Mouse (Mus musculus): ENCODE data around the gene Olfr1381. TPM values are rescaled to one million over a fixed set of nuclear protein-coding genes. Genes with fewer than 3 reads are reported as not detected.
"Not testable (repeated sequence)": the region's sequence is repeated elsewhere in the genome, so short reads cannot be mapped to it uniquely, and the experiment has no call there.

Olfr1381 gene
- not detected in 2 replicates for polyA plus RNA-seq (2016; fragmentation: Nextera tagmentation; extraction: Ambion mirVana)

DNA sequence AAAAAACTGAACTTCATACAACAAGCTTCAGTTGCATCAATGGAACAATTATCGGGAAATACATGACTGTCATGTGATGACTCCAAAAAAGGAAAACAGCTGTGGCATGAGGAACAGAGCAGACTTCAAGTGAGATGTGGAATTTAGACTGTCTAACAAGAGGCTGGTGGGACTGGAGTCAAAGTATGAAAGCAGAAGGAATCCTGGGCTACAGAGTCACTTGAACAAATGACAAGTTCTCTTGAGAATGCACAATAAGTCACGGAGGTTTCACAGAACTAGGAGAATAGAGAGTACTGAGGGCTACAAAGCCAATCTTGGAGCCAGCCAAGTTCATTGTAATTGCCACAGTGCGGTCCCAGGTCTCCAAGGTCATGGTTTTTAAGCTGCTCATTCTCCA is at the start of gene Olfr1381:
Gene Olfr1381, plus strand, starts transcription at position 301 of the 400 bp plus-strand sequence.
- 73% methylated on average over 3 of the region's 3 CpGs for WGBS
- DNase-seq (ENCODE audit: low spot score); H3K27ac ChIP-seq; H3K36me3 ChIP-seq; H3K4me3 ChIP-seq; H3K4me1 ChIP-seq; H3K9me3 ChIP-seq; H3K27me3 ChIP-seq (ENCODE audit: insufficient read depth, poor library complexity, severe bottlenecking): not testable (repeated sequence)

DNA sequence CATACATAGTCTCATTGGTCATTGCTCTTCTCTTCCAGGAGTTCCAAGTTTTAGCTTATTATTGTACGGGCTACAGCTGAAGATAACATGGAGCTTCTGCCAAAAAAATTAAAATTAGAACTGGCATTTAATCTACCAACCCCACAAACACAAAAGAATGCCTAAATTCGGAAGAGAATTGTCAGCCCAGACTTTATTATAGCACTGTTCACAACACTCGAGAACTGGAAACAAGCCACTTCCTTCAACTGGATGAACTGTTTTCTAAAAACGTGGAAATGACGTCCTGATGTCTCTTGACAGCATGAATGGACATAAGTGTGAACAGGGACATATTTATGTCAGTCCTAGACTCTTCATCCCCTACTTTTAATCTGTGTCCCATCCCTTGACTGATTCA is 25.2 kb upstream of the Olfr1381 start:
- H3K36me3 ChIP-seq = no peaks in the 10 kb centered on the region
- H3K9me3 ChIP-seq = no peaks in the 10 kb centered on the region
- H3K27me3 ChIP-seq (ENCODE audit: insufficient read depth, poor library complexity, severe bottlenecking) = no peaks in the 10 kb centered on the region
- 70% methylated on average over 5 of the region's 5 CpGs for WGBS
- no peak overlapping the region for H3K4me3 ChIP-seq
- H3K27ac ChIP-seq = no peak overlapping the region
- H3K4me1 ChIP-seq = no peaks in the 10 kb centered on the region
- no peak for DNase-seq (ENCODE audit: low spot score)

GRCm38 (mm10) chr11:49519348-49519747 is 23.9 kb upstream of the Olfr1381 start, which contains the start of gene Olfr1383:
Gene Olfr1383, plus strand, starts transcription at chr11:49519648.
- no peak for DNase-seq (ENCODE audit: low spot score)
- H3K27ac ChIP-seq = no peak within 1 kb of the TSS
- H3K36me3 ChIP-seq = no peaks in the 10 kb centered on the region
- no peak within 1 kb of the TSS for H3K4me3 ChIP-seq
- H3K4me1 ChIP-seq = no peaks in the 10 kb centered on the region
- no peaks in the 10 kb centered on the region for H3K9me3 ChIP-seq
- no peaks in the 10 kb centered on the region for H3K27me3 ChIP-seq (ENCODE audit: insufficient read depth, poor library complexity, severe bottlenecking)

DNA sequence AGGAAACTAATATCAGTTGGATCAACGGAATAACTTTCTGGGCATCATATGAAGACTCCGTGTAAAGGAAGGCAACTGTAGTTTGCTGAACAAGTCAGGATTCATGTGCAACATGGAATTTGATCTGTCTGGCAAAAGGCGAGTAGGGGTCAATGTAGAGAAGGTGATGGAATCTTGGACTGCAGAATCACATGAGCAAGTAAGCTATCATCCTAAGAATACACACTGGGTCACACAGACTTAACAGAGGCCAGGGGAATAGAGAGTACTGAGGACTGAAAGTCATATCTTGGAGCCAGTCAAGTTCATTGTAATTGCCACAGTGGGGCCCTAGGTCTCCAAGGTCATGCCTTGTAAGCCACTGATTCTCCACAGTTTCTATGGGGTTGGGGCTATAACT is 15.3 kb upstream of the Olfr1381 start, which contains the start of gene Olfr1382:
Gene Olfr1382, plus strand, starts transcription at position 301 of the 400 bp plus-strand sequence.
- no peak for DNase-seq (ENCODE audit: low spot score)
- no peak within 1 kb of the TSS for H3K4me3 ChIP-seq
- H3K27me3 ChIP-seq (ENCODE audit: insufficient read depth, poor library complexity, severe bottlenecking) = no peaks in the 10 kb centered on the region
- H3K4me1 ChIP-seq = no peaks in the 10 kb centered on the region
- no peaks in the 10 kb centered on the region for H3K36me3 ChIP-seq
- WGBS = 65% methylated on average over 3 of the region's 3 CpGs
- H3K9me3 ChIP-seq = no peaks in the 10 kb centered on the region
- H3K27ac ChIP-seq = no peak within 1 kb of the TSS

DNA sequence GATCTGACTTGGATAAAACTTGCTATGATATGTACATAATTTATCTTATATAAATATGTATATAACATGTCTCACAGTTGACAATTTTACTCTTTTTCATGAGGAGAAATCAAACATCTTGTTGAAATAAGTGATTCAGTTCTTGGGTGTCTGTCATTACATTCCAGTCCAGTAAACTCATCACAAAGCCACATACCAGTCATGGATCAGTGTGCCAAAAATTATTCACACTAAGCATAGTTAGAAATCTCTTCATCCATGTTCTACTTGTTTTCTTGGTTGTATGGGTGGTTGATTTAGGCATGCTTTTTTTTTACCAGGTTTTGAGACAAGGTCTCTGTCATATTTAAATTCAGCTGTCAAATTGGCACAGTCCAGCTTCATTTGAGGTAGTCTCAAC is 10.5 kb upstream of the Olfr1381 start:
- H3K4me3 ChIP-seq = no peak overlapping the region
- no peaks in the 10 kb centered on the region for H3K27me3 ChIP-seq (ENCODE audit: insufficient read depth, poor library complexity, severe bottlenecking)
- DNase-seq (ENCODE audit: low spot score) = no peak
- H3K27ac ChIP-seq = no peak overlapping the region
- H3K36me3 ChIP-seq = no peaks in the 10 kb centered on the region
- H3K9me3 ChIP-seq = no peaks in the 10 kb centered on the region
- H3K4me1 ChIP-seq = no peaks in the 10 kb centered on the region

GRCm38 (mm10) chr11:49536631-49537030 is 6.6 kb upstream of the Olfr1381 start:
- DNase-seq (ENCODE audit: low spot score); H3K27ac ChIP-seq; H3K27me3 ChIP-seq (ENCODE audit: insufficient read depth, poor library complexity, severe bottlenecking); H3K4me3 ChIP-seq; H3K9me3 ChIP-seq; H3K4me1 ChIP-seq; H3K36me3 ChIP-seq: not testable (repeated sequence)
- WGBS = 73% methylated on average over 2 of the region's 2 CpGs

- not testable (repeated sequence) for H3K9me3 ChIP-seq; H3K4me3 ChIP-seq; H3K27me3 ChIP-seq (ENCODE audit: insufficient read depth, poor library complexity, severe bottlenecking); H3K36me3 ChIP-seq; H3K27ac ChIP-seq; H3K4me1 ChIP-seq; DNase-seq (ENCODE audit: low spot score)
- WGBS = 72% methylated on average over 3 of the region's 3 CpGs
Measured at GRCm38 (mm10) chr11:49554033-49554432, 10.8 kb downstream of the Olfr1381 start.

GRCm38 (mm10) chr11:49556578-49556977 is 13.3 kb downstream of the Olfr1381 start, which contains the start of gene Olfr1380:
Gene Olfr1380, plus strand, starts transcription at chr11:49556878.
- H3K36me3 ChIP-seq; H3K4me3 ChIP-seq; DNase-seq (ENCODE audit: low spot score); H3K9me3 ChIP-seq; H3K4me1 ChIP-seq; H3K27me3 ChIP-seq (ENCODE audit: insufficient read depth, poor library complexity, severe bottlenecking); H3K27ac ChIP-seq: not testable (repeated sequence)
- 67% methylated on average over 5 of the region's 5 CpGs for WGBS

DNA sequence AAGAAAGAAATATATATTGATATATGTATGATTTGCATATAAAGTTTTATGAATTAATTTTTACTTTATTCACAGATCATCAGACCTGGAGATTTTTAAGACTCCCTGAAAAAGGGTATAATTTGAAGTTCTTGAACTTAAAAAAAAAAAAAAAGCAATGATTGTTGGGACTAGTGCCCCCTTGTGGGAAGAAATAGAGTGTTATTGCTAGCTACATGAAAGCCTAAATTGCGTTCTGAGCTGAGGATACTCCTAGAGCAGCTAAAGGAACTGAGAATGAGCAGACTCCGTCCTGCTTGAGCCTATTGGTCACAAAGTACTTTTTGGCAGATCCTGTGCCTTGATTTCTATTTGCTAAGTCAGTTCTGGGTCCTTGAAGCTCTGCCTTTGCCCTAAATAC is 31.8 kb downstream of the Olfr1381 start:
- 36% methylated on average over 2 of the region's 2 CpGs for WGBS
- not testable (repeated sequence) for DNase-seq (ENCODE audit: low spot score); H3K4me3 ChIP-seq; H3K4me1 ChIP-seq; H3K27ac ChIP-seq; H3K27me3 ChIP-seq (ENCODE audit: insufficient read depth, poor library complexity, severe bottlenecking); H3K36me3 ChIP-seq; H3K9me3 ChIP-seq

GRCm38 (mm10) chr11:49580452-49580851 is 37.2 kb downstream of the Olfr1381 start:
- 80% methylated on average over 8 of the region's 8 CpGs for WGBS
- not testable (repeated sequence) for H3K36me3 ChIP-seq; H3K27me3 ChIP-seq (ENCODE audit: insufficient read depth, poor library complexity, severe bottlenecking); H3K4me3 ChIP-seq; H3K4me1 ChIP-seq; H3K27ac ChIP-seq; H3K9me3 ChIP-seq; DNase-seq (ENCODE audit: low spot score)

- Histone ChIP-seq H3K4me1 (no peaks in the 10 kb centered on the region), H3K27ac (no peak overlapping the region), H3K36me3 (no peaks in the 10 kb centered on the region), H3K9me3 (no peaks in the 10 kb centered on the region), H3K4me3 (no peak overlapping the region), H3K27me3 (ENCODE audit: insufficient read depth, poor library complexity, severe bottlenecking) (peaks cover 7% of the 10 kb centered on the region; the same call in 1 of the 2 replicates)
- WGBS = 88% methylated on average over 19 of the region's 19 CpGs
- DNase-seq (ENCODE audit: low spot score) = no peak
Measured at GRCm38 (mm10) chr11:49590213-49590612, 47.0 kb downstream of the Olfr1381 start.

DNA sequence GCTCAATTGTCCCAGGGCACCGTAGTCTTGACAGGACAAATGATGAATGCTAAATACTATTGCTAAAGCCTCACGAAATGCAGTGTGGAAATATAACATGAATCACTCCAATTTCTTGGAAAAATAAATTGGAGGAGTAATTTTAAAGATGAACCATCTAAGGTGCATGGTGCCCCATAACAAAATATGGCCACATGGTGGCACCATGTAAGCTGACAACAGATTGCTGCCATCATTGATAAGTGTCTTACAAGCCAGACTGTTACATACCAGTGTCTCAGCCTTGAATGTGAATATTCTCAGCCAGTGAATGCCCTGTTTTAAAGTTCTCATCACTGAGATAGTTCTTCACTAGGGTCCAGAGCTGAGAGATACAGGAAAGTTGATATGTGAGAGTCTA is 53.9 kb downstream of the Olfr1381 start:
- H3K4me3 ChIP-seq; H3K27ac ChIP-seq; H3K4me1 ChIP-seq; H3K27me3 ChIP-seq (ENCODE audit: insufficient read depth, poor library complexity, severe bottlenecking); H3K36me3 ChIP-seq; DNase-seq (ENCODE audit: low spot score); H3K9me3 ChIP-seq: not testable (repeated sequence)
- WGBS = 64% methylated on average over 2 of the region's 2 CpGs

Measured in heart, embryonic 10.5 days (tissue).